Mouse (Mus musculus): ENCODE measurements around the gene Acot12.

Gene Acot12

DNA sequence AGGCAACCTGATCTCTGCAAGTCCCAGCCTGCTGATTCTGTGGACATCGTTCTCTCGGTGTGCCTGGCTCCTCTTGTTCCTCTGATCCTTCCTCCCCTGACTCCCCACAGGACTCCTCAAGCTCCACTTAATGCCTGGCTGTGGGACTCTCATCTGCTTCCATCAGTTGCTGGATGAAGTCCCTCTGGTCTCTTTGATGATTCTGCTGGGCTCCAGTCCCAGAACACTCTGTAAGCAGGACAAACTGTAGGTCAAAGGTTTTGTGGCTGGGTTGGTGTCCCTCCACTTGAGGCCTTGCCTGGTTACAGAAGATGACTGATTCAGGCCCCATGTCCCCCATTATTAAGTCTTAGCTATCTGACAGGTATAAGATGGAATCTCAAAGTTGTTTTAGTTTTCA lies 84.8 kb downstream of the Acot12 start:
- peak; percentile 52 for DNase-seq (ENCODE audit: low spot score)

DNA sequence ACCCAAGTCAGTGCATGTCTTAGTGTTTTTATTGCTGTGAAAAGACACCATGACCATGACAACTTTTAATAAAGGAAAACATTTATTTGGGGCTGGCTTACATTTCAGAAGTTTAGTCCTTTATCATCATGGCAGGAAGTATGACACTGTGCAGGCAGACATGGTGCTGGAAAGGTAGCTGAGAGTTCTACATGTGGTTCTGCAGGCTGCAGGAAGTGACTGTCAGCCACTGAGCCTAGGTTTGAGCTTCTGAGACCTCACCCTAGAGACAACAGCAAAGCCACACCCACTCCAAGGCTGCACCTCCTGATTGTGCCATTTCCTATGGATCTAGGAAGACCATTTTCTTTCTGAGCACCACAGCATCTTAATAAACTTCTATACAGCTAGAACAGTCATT lies 86.6 kb downstream of the Acot12 start:
- DNase-seq (ENCODE audit: low spot score) = no peak
